Mouse (Mus musculus): ENCODE data around the gene Ephb4. TPM values are rescaled to one million over a fixed set of nuclear protein-coding genes. Genes with fewer than 3 reads are reported as not detected.

Gene Ephb4
- total RNA-seq (2023), result 0.21 TPM

GRCm38 (mm10) chr5:137349384-137350204, at the start of gene Ephb4:
Ephb4 (plus strand) TSS chr5:137350109.

DNA sequence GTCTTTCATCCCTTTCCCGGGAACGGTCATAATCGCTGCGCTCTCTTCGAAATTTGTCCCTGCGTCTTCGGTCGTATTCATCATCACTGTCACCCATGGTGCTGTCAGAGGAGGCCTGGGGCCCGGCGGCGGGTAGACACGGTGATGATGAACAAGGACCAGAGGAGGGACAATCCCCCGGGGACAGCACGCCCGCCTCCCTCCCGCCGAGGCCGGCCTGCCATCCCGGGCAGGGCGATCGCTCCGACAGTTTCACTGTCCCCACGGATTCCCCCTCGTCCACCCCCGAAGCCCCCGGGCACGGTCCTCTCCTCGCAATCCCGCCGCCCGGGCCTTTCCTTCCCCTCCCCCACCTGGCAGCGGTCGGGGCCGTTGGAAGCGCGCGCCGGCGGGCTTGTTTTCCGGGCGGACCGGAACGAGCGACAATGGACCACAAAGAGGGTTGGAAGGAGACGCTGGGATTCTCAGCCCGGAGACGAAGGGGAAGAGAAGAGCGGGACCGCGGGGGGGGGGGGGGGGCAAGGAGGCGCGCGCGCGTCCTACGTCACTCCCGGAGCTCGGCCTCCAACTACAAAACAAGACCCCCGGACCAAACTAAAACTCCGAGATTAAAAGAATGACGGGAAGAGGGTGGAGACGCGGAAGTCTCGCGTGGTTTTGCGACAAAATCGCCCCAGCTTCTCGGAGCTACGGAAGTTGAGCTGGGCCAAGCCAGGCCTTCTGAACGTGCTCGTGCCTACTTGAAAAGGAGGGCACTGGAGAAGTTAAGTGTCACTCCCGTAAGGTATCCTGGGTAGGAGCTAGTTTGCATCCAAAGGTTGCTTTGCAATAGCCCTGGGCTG, 42.6 kb upstream of the Ephb4 start, which contains the start of gene Srrt:
Gene Srrt, minus strand, starts transcription at position 604 of the 842 bp plus-strand sequence.

DNA sequence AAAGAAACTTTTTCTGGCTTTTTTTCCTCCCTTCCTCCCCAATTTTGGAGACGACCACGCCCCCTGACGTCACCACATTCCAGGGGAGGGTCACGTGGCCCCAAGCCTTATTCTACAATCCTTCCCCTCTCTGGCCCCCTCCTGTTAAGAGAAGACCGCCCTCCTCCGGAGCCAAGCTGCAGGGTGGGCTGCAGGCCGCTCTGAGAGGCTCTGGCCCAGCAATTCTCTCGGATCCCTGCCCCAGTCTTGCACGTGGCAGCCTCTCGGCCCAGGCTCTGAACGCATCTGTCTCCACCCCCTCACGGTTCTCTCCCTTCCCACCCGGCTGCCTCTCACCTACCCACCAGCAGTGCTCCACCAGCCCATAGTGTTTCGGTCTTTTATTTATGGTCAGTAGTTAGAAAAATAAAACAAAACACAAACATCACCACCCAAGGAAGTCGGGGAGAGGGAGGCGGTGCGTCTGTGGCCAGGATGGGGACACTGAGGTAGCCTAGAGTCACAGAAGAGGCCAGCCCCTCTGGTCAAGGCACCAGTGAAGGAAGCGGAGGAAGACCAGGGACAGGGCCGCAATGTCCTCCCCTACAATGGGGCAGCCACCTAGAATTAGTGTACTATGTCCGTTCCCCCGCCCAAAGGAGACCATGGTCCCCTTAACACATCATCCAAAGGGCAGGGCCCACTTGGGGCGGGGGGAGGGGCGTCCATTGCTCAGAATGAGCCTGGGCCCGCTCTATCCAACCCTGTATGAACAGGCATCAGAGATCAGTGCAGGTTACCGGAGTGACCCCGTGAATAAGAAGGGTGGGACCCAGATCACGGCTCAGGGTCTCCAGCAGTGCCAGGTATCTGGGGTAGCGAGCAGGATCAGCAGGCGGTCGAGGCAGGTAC, 35.5 kb upstream of the Ephb4 start, which contains the start of gene Trip6:
Gene Trip6, minus strand, starts transcription at position 212 of the 891 bp plus-strand sequence.

DNA sequence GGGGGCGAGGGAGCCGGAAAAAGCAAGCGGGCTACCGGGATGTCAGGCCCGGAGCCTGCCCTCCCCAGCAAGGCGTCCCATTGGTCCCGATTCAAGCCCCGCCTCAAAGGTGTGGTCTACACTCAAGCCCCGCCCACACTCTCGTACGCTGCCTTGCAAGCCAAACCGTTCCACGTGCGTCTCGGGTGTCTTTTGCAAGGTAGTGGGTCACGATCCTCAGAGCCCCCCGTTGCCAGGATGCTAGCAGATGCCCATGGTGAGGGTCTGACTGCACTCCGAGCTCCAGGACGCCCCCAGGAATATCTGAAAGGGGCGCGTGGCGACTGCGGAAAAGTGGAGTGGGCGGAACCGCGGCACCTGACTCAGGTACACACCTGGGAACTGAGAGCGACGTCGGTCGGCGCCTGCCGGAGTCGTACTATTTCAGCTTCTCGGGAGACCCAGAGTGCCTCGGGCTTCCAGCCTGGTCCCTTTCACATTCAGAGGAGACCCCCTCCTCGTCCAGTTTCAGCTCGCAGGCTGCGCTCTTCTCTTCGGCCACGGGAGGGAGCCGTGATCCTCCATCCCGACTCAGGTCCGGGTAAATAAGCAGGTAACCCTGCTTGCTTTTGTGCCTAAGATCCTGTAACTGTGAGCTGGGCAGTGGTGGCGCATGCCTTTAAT, 16.3 kb upstream of the Ephb4 start, which contains the start of gene Slc12a9:
Gene Slc12a9, minus strand, starts transcription at position 86 of the 663 bp plus-strand sequence.

Other genes starting within 250 kb of the Ephb4 start
- 87.5 TPM for gene Trim56, start 233.9 kb upstream of the Ephb4 start, total RNA-seq (2023)
- not detected for gene Muc3, start 200.8 kb upstream of the Ephb4 start, total RNA-seq (2023)
- 3.5 TPM for gene Muc3a, start 137.7 kb upstream of the Ephb4 start, total RNA-seq (2023)
- gene Ache, start 62.6 kb upstream of the Ephb4 start, total RNA-seq (2023), result 0.80 TPM
- gene Ufsp1, start 55.5 kb upstream of the Ephb4 start, total RNA-seq (2023), result 0.86 TPM
- 437 TPM for gene Srrt, start 42.4 kb upstream of the Ephb4 start, total RNA-seq (2023)
- gene Trip6, start 35.7 kb upstream of the Ephb4 start, total RNA-seq (2023), result 7.5 TPM
- 16.9 TPM for gene Slc12a9, start 16.5 kb upstream of the Ephb4 start, total RNA-seq (2023)
- gene Zan, start 127.0 kb downstream of the Ephb4 start, total RNA-seq (2023), result 0.03 TPM
- 30.3 TPM for gene Pop7, start 152.4 kb downstream of the Ephb4 start, total RNA-seq (2023)
- gene Gigyf1, start 168.4 kb downstream of the Ephb4 start, total RNA-seq (2023), result 92.9 TPM
- not detected for gene Epo, start 183.1 kb downstream of the Ephb4 start, total RNA-seq (2023)
- 300 TPM for gene Gnb2, start 183.4 kb downstream of the Ephb4 start, total RNA-seq (2023)
- not detected for gene Actl6b, start 203.4 kb downstream of the Ephb4 start, total RNA-seq (2023)
- not detected for gene Tfr2, start 219.7 kb downstream of the Ephb4 start, total RNA-seq (2023)

All from CD8-positive naive resting alpha-beta T cell, adult 57 days (primary cell).